Mouse (Mus musculus) mouse embryonic stem cell (cell line): Measurements from ENCODE around the gene Olfr1097.

ENCODE experiments used
- in situ Hi-C, 2 experiments: fragments of 300-500 bp; cut with MboI; formaldehyde crosslinking; loops; 1 replicate in 1 of 2; 3 replicates in 1 of 2; pipeline ENCODE4 v1.14.3; 2019 to 2020; ENCODE audit warnings: low sequenced_read_pairs in 2 of 2, low pct_unique_long_range_greater_than_20kb in 1 of 2, mixed read lengths in 1 of 2; ENCODE audit not compliant: unreplicated experiment in 1 of 2

The Olfr1097 gene

DNA sequence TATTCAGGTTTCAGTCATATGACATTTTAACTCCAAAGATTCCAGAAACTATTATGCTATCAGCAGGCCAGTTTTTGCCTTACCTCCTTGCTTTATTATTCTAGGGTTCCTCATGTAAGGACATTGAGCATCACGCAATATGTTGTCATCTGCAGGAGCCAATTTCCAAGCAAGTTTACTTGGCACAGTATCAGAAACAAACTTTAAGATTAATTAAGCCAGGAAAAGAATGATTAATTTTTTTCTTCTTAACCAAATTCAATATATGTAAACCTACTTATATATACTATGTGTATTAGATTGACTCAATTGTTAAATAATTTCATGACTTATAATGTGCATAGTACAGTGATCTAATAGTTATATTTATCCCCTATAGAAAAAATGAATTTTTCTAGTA is at the start of gene Olfr1097:
Olfr1097 (minus strand) TSS at position 101 of the 400 bp plus-strand sequence.
- in situ Hi-C loops: no loop called here

- in situ Hi-C loops: no loop called here
Observed at GRCm38 (mm10) chr2:86926557-86926956, 34.5 kb upstream of the Olfr1097 start.

DNA sequence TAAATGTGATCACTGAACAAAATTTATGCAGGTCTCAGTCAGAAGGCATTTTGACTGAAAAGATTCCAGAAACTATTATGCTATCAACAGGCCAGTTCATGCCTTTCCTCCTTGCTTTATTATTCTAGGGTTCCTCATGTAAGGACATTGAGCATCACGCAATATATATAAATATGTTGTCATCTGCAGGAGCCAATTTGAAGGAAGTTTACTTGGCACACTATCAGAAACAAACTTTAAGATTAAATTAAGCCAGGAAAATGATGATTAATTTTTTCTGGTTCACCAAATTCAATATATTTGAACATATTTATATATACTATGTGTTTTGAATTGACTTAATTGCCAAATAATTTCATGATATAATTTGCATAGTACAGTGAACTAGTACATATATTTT is 32.4 kb upstream of the Olfr1097 start, which contains the start of gene Olfr1098:
Olfr1098 (minus strand) TSS at position 101 of the 400 bp plus-strand sequence.
- in situ Hi-C loops: no loop called here

- in situ Hi-C loops: no loop called here
Observed at GRCm38 (mm10) chr2:86905647-86906046, 13.6 kb upstream of the Olfr1097 start.

GRCm38 (mm10) chr2:86874702-86875101 is 17.3 kb downstream of the Olfr1097 start, which contains the start of gene Gm13723:
Gene Gm13723 (minus strand): TSS chr2:86874802.
- in situ Hi-C loops: no loop called here

GRCm38 (mm10) chr2:86851596-86851995 is 40.4 kb downstream of the Olfr1097 start, which contains the start of gene Olfr1095:
Gene Olfr1095 (minus strand): TSS chr2:86851696.
- in situ Hi-C loops: no loop called here
